Mouse (Mus musculus) left cerebral cortex, postnatal 14 days (tissue): Measurements from ENCODE around the gene Ppp2r1a. TPM values are rescaled to one million over a fixed set of nuclear protein-coding genes. Genes with fewer than 3 reads are reported as not detected.

Experiments used
- DNase-seq, 2 experiments: peaks; one replicate each; pipeline ENCODE4 v3.0.0; 2021 to 2022; ENCODE audit warnings: low spot score in 2 of 2, mixed read lengths in 1 of 2
- intact Hi-C: fragments of 180-260 bp; cut with DNase I; formaldehyde crosslinking; loops from one replicate; pipeline ENCODE4 v1.15.1; 2025
- long read RNA-seq, 2 experiments: library from polyadenylated mRNA; stranded (forward); transcript quantifications; one replicate each; pipeline ENCODE4 v2.0.0; 2021
- total RNA-seq, 2 experiments: library from RNA; stranded (reverse); gene quantifications; 2 replicates each; pipeline ENCODE4 v1.2.3; 2021

Ppp2r1a gene
- total RNA-seq = 100 to 1,000 TPM; 719 to 758 TPM
- long read RNA-seq, experiment 1, transcript Ppp2r1a-201 (15 exons, 2,410 nt) = major isoform, 861 of 1,578 reads
- long read RNA-seq, experiment 1, partial matches to known transcripts = 695 of 1,578 reads
- long read RNA-seq, experiment 1, other reads (novel, unspliced or antisense) = 22 of 1,578 reads
- long read RNA-seq, experiment 2, transcript Ppp2r1a-201 (15 exons, 2,410 nt) = major isoform, 730 of 1,266 reads
- long read RNA-seq, experiment 2, partial matches to known transcripts = 515 of 1,266 reads
- long read RNA-seq, experiment 2, other reads (novel, unspliced or antisense) = 21 of 1,266 reads

DNA sequence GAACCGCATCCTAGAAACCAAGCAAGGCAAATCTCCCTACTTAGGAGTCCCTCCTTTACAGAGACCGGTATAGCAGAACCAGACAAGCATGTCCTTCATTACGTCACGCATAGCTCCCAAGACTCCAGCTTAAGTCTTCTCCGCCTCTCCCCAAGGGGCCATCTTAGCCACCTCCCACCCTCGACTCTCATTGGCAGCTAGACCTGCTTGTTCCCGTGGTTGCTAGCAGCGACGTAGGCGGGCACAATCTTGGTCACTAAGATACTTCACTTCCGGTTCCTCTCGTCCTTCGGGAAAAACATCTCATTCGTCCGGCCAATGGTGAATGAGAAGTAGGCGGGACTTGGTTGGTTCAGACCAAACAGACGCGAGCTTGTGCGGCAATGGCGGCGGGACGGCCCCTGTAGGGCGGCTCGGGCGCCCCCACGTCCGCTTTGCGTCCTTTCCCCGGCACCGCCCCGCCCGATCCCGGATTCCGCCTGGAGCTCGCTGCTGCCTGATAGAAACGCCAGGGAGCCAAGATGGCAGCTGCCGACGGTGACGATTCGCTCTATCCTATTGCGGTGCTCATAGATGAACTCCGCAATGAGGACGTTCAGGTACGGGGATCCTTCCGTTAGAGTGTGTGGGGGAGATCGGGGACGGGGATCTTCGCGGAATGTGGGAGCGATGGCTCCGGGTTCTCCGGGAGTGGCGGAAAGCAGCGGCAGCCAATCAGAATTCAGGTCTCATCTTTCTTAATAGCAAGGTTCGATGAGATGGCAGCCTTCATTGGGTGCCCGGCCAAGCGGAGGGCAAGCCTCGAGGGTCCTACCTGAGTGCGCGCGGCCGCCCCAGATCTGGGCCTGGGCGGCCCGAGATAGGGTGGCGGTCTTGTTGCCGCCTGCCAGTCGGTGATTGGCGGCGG is at the start of gene Ppp2r1a:
TSS of gene Ppp2r1a (plus strand) at position 327 of the 907 bp plus-strand sequence.
- intact Hi-C loops = loop anchor here (2.0 kb wide), 1 partner anchor 64 kb away; the partner anchor contains the start of gene Zfp160
- peak; percentile 99 to 100 for DNase-seq

DNA sequence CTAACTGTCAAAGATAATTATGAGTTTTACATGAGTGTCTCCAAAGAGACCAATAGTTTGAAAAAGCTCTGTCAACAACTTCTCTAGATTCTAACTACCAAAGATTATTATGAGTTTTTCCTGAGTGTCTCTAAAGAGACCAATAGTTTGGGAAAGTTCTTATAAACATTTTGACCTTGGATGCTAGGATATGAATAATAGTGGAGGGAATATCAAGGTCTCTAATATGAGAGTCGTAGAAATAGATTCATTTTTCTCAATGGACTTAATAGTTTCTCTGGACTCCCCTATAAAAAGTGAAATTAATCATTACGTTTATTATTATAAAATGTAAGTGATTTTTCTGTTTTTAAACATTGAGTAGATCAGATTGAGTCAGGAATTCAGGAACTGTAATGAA is 40.1 kb upstream of the Ppp2r1a start, which contains the start of gene Vmn1r231:
TSS of gene Vmn1r231 (minus strand) at position 101 of the 400 bp plus-strand sequence.
- intact Hi-C loops = no loop called here
- no peak for DNase-seq

DNA sequence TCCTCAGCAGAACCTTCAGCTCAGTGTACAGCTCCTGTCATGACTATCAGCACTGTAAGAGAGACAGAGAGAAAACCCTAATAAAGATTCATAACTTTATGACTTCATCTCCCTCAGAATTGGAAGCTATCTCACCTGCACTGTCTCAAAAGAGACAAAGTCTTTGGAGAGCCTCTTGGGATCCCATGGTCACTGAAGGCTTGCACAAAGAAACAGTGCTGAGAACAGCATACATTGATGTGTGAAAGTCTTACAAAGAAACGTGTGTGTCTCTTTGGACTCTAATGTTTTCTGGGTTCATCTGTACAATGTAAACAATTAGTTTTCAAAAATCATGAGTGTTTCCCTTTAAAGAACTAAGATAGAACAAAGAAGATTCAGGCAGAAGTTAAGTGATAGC is 25.5 kb upstream of the Ppp2r1a start, which contains the start of gene Vmn1r232:
TSS of gene Vmn1r232 (minus strand) at position 101 of the 400 bp plus-strand sequence.
- intact Hi-C loops = no loop called here
- no peak for DNase-seq

DNA sequence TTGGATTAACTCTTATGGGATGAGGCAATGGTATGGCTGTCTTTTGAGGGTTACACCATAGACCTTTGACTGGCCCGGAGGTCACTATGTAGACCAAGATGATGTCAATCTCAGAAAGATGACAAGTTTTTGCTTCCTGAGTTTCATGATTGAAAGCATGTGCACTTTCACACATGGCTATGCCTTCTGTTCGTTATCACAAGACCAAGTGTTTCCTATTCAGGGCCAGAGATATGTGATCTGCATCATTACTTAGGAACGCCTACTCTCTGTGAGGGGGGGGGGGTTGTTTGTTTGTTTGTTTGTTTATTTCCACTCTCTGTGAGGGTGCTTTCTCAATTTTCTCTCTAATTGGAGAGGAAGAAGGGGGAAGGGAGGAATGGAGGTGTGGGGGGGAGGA is 885 bp upstream of the Ppp2r1a start:
- no peak for DNase-seq
- intact Hi-C loops = loop anchor here (2.0 kb wide), 1 partner anchor 65 kb away; the partner anchor contains the start of gene Zfp160

DNA sequence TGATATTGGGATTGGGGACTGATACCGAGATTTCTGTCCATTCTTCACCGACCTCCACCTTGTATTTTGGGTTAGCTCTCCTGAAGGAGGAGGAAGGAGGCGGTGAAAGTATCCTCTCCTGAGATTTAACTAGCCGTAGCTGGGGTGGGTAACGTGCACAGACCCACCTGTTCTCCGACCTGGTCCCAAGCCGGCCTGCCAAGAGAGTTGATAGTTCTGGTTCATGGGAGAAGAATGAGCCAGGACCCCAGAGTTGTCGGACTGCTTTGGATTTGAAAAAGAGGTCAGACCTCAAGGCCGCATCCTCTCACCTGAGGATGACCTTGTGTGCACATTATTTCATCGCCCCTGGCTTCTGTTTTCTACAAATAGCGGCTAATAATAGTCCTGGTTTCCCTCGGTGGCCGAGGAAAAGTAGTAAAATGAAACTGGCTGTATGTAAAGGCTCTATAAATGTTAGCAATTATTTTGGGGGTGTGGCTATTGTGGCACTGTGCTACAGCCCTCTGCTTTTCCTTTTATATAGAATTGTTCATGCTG is 985 bp downstream of the Ppp2r1a start:
- intact Hi-C loops = no loop called here
- DNase-seq = no peak

DNA sequence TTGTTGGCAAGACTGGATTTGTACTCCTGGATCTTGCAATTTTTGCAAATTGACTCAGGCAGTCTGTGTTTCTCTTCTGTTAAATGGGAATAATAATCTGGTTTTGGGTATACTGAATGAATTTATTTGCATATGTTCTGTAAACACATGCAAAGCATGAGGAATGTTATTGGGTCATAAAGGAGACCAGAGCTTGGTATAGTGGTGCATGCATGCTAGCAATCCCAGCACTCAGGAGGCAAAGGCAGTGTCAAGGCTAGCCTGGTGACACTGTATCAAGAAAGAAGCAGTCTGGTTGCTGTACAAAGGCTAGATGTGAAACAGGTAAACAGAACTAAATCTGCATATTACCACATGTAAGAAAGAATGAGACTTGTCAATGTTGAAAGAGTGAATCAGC is 1.5 kb downstream of the Ppp2r1a start:
- DNase-seq = no peak

DNA sequence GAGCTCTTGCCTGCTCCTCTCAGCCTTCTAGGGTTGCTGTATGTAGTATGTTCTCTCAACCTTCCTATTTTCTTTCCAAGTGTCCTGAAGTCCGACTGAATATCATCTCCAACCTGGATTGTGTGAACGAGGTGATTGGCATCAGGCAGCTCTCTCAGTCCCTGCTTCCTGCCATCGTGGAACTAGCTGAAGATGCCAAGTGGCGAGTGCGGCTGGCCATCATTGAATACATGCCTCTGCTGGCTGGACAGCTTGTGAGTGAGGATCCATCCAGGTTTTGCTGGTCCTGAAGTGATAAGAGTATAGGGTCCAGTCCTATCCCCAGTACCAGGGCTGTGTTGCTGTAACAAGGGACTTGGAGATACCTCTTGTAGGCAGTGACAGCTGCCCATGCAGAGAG is 15.3 kb downstream of the Ppp2r1a start:
- no peak for DNase-seq
- intact Hi-C loops = loop anchor here (5.0 kb wide), 1 partner anchor 52 kb away; no protein-coding TSS in a partner anchor

More for the DNA sequence above, 1.5 kb downstream of the Ppp2r1a start:
- intact Hi-C loops = no loop called here

DNA sequence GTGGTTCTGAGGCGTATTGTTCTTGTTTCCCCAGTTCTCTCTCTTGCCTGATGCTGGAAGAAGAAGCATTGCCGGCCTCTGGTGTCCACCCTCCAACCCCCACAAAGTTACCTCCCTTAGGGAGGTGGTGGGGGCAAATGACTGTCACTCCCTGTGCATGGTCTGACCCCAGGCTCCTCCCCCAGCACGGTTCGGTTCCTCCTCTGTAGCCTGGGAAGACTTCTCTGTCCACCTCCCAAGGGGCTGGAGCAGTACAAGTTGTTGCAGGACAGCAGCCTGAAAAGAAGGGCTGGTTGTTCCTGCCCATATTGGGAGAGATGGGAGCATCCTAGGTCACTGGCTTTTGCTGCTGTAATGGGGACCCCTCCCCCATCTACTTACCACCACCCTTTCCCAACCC is 20.3 kb downstream of the Ppp2r1a start:
- intact Hi-C loops = no loop called here

DNA sequence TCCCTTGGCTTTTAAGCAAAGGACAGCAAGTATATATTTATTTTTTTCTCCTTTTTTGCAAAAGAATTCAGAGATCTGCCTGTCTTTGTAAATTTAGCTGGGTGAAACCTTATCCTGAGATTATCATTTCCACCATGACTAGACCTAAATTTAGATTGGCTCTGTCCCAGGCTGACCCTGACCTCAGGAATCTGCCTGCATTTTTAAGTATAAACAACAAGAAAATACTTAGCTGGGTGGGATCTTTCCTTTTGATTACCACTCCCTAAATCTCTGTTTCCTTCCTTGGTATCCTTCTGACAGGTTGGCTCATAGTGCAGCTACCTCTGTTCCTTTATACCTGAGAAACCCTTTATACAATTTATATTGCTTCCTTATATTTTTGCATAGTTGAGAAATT is 21.6 kb downstream of the Ppp2r1a start:
- intact Hi-C loops = no loop called here

More for the DNA sequence above, 20.3 kb downstream of the Ppp2r1a start:
- DNase-seq = no peak

DNA sequence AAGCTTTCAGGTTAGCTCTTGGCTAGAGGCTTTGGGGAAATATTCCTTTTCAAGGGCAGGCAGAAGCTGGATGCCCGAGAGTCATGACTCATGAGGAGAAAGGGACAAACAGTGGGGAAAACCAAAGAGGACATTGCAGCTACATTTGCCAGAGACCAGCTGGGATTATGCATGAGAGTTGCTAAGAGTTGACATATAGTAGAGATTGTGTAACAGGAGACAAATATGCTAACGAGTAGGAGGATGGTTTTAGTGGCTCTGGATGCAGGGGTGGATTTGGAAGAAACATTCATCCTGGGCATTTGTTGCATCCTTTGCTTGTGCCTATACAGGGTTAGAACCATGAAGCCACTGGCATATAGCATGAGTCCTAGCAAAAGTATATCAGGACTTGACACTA is 48.6 kb downstream of the Ppp2r1a start:
- intact Hi-C loops = no loop called here
- peak in 1 of 2 experiments; percentile 10 for DNase-seq

More for the DNA sequence above, 21.6 kb downstream of the Ppp2r1a start:
- DNase-seq = no peak

DNA sequence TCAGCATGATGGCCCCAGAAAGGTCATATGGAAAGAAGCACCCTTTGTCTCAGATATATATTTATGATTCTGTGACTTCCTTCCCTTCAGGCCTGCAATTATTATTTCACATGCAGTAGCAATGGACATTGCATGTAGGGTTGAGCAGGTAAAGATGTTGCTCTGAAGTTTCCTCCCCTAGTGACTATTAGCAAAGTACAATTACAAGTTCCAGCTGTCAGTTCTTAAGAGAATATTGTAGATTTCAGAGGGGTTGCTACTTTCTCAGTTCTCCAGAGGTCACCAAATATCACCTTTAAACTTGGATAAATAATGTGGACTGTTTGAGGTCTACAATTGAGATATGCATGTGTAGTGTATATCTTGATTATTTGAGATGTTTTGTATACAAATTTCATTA is 51.3 kb downstream of the Ppp2r1a start, which contains the start of gene Vmn1r233:
TSS of gene Vmn1r233 (minus strand) at position 101 of the 400 bp plus-strand sequence.
- DNase-seq = no peak
- intact Hi-C loops = no loop called here

DNA sequence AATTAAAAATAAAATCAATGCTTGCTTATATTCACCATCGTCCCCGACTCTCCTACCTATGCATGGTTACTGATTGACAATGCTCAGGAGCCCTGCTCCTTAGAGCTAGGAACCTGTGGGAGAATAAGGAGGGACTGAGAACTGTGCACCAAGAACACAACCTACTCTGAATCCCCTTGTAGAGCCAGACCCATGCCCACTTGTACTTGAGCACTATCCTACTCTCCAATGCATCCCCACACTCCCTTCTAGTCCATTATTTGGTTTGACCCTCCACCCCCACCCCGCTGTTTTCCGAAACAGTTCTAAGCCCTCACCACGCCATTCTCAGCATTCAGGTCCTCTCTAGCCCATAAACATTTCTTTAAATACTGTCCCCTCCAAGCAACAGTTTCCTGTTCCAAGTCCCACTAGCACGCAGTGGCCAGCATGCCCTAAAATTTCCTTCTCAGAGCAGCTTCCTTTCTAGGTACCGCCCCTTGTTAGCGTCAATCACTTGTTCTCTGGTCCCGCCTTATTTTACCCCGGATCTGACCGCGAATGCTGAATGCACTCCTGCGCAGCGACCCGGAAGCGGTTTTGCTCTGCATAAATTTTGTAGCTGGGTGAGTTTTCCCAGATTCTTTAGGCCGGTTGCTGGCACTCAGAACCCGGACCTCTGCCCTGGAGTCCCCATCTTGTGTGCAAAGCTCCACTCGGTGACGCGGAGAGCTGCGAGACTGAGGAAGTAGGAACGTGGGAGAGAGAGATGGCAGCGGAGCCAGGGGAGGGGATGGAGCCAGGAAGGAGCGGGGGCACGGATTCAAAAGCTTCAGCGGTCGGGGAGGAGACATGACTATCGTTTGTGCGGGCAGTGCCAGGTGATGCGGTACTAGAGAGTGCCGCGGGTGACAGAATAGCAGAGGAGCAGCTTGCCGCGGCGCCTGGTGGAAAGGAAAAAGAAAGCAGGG is 63.5 kb downstream of the Ppp2r1a start, which contains the start of gene Zfp160:
TSS of gene Zfp160 (plus strand) at position 522 of the 950 bp plus-strand sequence.
- intact Hi-C loops = loop anchor here (2.0 kb wide), 1 partner anchor 64 kb away; the partner anchor contains the start of gene Ppp2r1a
- DNase-seq = peak; percentile 90 to 94

DNA sequence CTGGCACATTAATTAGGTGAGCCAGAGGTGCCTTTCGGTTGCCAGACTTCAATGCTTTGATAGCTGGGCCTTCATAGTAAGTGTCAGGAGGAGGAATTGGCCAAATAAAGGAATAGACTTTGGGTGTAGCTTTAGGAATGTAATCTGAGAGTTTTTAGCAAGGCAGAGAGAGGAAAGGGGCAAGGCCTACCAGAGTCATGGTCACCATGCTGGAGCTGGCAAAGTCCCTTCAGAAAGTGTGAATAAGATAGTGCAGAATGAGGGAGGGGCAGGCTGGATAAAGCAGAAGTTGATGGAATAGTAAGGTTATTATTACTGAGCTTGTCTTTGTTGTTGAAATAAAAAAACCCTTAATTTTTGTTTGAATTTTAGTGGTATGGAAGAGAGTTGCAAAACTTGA is 64.6 kb downstream of the Ppp2r1a start:
- intact Hi-C loops = loop anchor here (2.0 to 10.0 kb wide), 3 partner anchors 47 to 575 kb away; partner anchors contain the start of gene Ppp2r1a

More for the DNA sequence above, 64.6 kb downstream of the Ppp2r1a start:
- no peak for DNase-seq

Other genes with a start within 250 kb of the Ppp2r1a start
- not detected for gene Vmn1r227, start 215.5 kb upstream of the Ppp2r1a start, total RNA-seq
- not detected for gene Vmn1r228, start 159.2 kb upstream of the Ppp2r1a start, total RNA-seq
- under 1 TPM; 0.08 to 0.11 TPM for gene Vmn1r229, start 133.8 kb upstream of the Ppp2r1a start, total RNA-seq
- gene Vmn1r230, start 104.9 kb upstream of the Ppp2r1a start, total RNA-seq = not detected
- gene Vmn1r231, start 40.2 kb upstream of the Ppp2r1a start, total RNA-seq = under 1 TPM in 1 of 2 experiments, not detected in 1; 0.13 TPM
- not detected for gene Vmn1r232, start 25.6 kb upstream of the Ppp2r1a start, total RNA-seq
- not detected for gene Vmn1r233, start 51.2 kb downstream of the Ppp2r1a start, total RNA-seq
- gene Zfp160, start 63.6 kb downstream of the Ppp2r1a start, total RNA-seq = 10 to 100 TPM; 19.0 to 21.2 TPM